Mouse (Mus musculus) lung, embryonic 16.5 days (tissue): ENCODE measurements around the gene Rufy4. TPM values are rescaled to one million over a fixed set of nuclear protein-coding genes. Genes with fewer than 3 reads are reported as not detected.

ENCODE experiments used
- ATAC-seq: fragments of 200-750 bp; cut with Nextera tagmentation; 2 replicates; pipeline ENCODE4 v1.8.0; 2017; ENCODE audit warnings: low read depth, mild to moderate bottlenecking, moderate library complexity
- H3K27ac ChIP-seq: fragments of 300-500 bp; sonication (generic); 2 replicates; pipeline ENCODE4 v1.5.1; 2014; ENCODE audit warnings: mild to moderate bottlenecking, control low read depth, low read length
- H3K27me3 ChIP-seq: fragments of 300-500 bp; sonication (generic); 2 replicates; pipeline ENCODE4 v1.6.1; 2014; ENCODE audit warnings: low read depth, low read length, mixed read lengths; ENCODE audit not compliant: control insufficient read depth, insufficient read depth
- H3K36me3 ChIP-seq: fragments of 300-500 bp; sonication (generic); 2 replicates; pipeline ENCODE4 v1.6.1; 2014; ENCODE audit warnings: low read length; ENCODE audit not compliant: control insufficient read depth, insufficient read depth
- H3K4me1 ChIP-seq: fragments of 300-500 bp; sonication (generic); replicated peaks from 2 replicates; pipeline ENCODE4 v1.6.1; 2014; ENCODE audit warnings: low read length, mixed read lengths; ENCODE audit not compliant: control insufficient read depth, insufficient read depth
- H3K4me2 ChIP-seq: fragments of 300-500 bp; sonication (generic); 2 replicates; pipeline ENCODE4 v1.6.1; 2014; ENCODE audit warnings: low read depth, low read length, control low read depth
- H3K4me3 ChIP-seq: fragments of 300-500 bp; sonication (generic); 2 replicates; pipeline ENCODE4 v1.5.1; 2014; ENCODE audit warnings: mild to moderate bottlenecking, low read length, control low read depth
- H3K9ac ChIP-seq: fragments of 300-500 bp; sonication (generic); 2 replicates; pipeline ENCODE4 v1.6.1; 2014; ENCODE audit warnings: low read length, control low read depth
- H3K9me3 ChIP-seq: fragments of 300-500 bp; sonication (generic); 2 replicates; pipeline ENCODE4 v1.6.1; 2016; ENCODE audit warnings: low read length; ENCODE audit not compliant: control insufficient read depth
- WGBS: fragments of 180-500 bp; shearing (Covaris S2); extraction: QIAGEN DNeasy Blood & Tissue Kit; methylation state at CpG from one replicate; pipeline ENCODE4 v1.1.7; 2014; 5-methylcytosine and 5-hydroxymethylcytosine counted together
- polyA plus RNA-seq: library from polyadenylated mRNA; unstranded; fragments of >200 nt; fragmentation: Nextera tagmentation; extraction: Ambion mirVana; gene quantifications from 2 replicates; pipeline ENCODE4 v1.2.1, GENCODE M21; 2015

Rufy4 gene
- polyA plus RNA-seq, 1 experiment from 2014 or later: 0.64 TPM

DNA sequence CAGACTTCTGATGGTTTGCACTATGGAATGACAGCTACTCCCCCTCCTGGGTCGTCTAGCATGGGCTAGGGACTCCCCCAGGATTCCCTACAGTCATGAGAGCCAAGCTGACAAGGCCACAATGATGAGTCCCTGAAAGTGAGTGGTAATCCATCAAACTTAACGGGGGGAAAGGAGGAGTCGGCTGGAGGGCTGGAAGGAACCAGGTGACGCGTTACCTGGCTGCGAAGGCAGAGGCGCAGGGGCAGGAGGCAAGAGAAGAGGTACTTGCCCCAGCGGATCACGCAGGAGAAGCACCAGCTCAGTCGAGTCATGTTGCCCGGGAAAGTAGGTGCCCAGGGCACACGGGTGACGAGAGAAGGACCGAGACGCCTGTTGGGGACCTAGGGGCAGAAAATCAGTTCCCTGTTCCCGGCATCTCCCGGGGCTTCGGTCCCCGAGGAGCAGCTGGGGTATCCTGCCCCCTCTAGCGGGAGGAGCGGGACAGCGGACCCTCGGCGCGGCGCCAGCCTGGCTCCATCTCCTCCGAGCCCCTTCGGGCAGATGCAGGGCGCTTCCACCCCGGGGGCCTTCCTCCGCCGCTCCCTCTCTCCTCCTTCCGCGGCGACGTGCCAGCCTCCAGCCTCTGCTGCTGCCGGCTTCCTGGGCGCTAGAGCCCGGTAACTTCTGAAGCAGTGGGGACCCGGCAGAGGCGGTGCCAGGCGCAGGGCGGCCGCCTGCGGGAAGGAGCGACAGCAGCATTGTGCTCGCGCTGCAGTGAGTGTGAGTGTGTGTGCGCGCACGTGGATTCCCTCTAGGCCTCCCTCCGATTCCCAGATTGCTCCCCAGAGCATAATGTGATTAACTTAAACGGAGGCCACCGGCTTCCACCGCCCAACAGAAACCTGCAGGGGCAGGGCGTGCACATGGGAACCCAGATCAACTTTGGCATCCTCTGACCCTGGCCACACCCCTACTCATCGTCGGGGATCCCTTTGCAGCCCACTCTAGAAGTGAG, 27.0 kb upstream of the Rufy4 start:
- WGBS: under 1% methylated on average over 52 of the region's 58 CpGs
- Histone ChIP-seq H3K36me3 (no peaks in the 10 kb centered on the region), H3K4me2 (peak overlapping the region; percentile 96), H3K9me3 (no peaks in the 10 kb centered on the region), H3K4me3 (peak overlapping the region; percentile 61), H3K4me1 (peaks cover 47% of the 10 kb centered on the region), H3K27me3 (peaks cover 35% of the 10 kb centered on the region), H3K9ac (peak overlapping the region; percentile 64), H3K27ac (peak overlapping the region; percentile 69)
- peak; percentile 39 for ATAC-seq

DNA sequence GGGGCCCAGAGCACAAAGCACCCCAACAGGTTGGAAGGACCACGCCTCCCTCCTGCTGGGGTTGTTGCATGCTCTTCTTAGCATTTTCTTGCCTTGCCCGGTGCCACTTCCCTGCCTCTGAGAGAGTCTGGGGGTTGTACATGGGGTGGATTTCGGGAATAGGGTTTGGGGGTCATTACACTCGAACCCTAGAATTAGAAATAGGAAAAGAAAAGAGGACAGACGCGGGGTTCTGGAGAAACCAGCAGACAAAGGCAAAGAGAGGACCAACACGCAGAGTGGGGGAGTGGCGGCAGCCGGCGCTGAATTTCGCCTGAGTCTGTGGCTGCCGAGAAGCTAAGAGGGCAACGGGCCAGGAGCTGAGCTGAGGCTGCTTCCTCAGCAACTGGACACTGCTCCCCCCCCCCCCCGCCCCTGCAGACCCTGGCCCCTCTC, 26.3 kb upstream of the Rufy4 start:
- H3K36me3 ChIP-seq: no peaks in the 10 kb centered on the region
- H3K27me3 ChIP-seq: peaks cover 35% of the 10 kb centered on the region
- H3K4me1 ChIP-seq: peaks cover 53% of the 10 kb centered on the region
- peak overlapping the region; percentile 64 for H3K9ac ChIP-seq
- peak overlapping the region; percentile 69 for H3K27ac ChIP-seq
- ATAC-seq: peak; percentile 39
- H3K4me3 ChIP-seq: peak overlapping the region; percentile 61
- under 1% methylated on average over 13 of the region's 14 CpGs for WGBS
- H3K4me2 ChIP-seq: peak overlapping the region; percentile 96
- no peaks in the 10 kb centered on the region for H3K9me3 ChIP-seq

DNA sequence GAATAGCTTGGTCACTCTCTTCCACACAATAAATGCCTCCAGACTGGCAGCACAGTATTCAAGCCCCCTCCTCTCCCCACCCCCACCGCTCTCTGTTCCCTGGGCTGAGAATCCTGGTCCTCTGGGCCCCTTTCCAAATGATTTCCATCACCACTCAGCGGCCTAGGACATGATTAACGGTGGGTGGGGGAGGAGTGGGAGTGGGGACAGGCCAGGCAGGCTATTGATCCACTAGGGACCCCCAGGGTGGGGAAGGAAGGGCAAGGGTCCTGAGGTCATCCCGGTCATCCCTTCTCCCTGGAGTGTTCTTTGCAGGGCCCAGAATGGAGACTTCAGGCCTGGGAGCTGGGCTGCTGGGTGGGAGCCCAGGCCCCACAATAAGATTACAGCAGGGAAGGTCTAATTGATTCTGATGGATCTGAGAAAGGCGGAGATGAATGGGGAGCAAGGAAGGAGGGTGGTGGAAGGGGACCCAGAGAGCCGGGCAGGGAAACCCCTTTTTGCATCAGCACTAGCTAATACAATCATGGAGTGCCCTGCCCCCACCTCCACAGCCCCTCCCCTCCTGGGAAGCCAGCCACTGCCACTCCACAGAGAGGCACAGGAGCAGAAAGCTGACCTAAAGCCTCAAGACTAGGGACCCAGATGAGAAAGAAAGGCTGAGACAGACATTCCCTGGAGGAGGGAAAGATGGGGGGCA, 21.5 kb upstream of the Rufy4 start:
- Histone ChIP-seq H3K4me2 (no peak overlapping the region), H3K9ac (no peak overlapping the region), H3K36me3 (no peaks in the 10 kb centered on the region), H3K27ac (peak overlapping the region; percentile 17; the same call in 1 of the 2 replicates), H3K27me3 (peaks cover 9% of the 10 kb centered on the region), H3K4me3 (no peak overlapping the region), H3K9me3 (no peaks in the 10 kb centered on the region), H3K4me1 (peaks cover 30% of the 10 kb centered on the region)
- WGBS: 26% methylated on average over 6 of the region's 6 CpGs
- ATAC-seq: peak; percentile 60; the same call in 1 of the 2 replicates

DNA sequence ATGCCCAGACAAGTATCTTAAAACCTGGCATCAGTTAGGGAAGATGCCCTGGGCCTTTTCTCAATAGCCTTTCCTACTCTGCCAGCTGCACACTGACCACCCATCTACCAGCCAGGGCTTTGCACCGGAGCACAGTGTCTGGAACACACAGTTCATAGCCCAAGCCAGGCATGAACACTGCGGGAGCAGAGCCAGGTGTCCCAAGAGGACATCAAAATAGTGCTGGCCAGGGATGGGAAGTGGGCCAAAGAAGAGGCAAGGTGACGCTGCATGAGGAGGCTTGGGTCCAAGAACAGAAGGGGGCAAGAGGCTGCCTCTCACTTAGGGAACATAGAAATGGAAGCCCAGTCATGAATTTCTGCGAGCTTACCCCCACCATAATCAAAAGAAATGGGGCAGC, 19.7 kb upstream of the Rufy4 start:
- no peak overlapping the region for H3K4me2 ChIP-seq
- no peak overlapping the region for H3K4me3 ChIP-seq
- H3K4me1 ChIP-seq: peaks cover 17% of the 10 kb centered on the region
- no peaks in the 10 kb centered on the region for H3K27me3 ChIP-seq
- no peak overlapping the region for H3K9ac ChIP-seq
- ATAC-seq: no peak
- 66% methylated on average over 4 of the region's 4 CpGs for WGBS
- no peaks in the 10 kb centered on the region for H3K9me3 ChIP-seq
- no peaks in the 10 kb centered on the region for H3K36me3 ChIP-seq
- no peak overlapping the region for H3K27ac ChIP-seq

DNA sequence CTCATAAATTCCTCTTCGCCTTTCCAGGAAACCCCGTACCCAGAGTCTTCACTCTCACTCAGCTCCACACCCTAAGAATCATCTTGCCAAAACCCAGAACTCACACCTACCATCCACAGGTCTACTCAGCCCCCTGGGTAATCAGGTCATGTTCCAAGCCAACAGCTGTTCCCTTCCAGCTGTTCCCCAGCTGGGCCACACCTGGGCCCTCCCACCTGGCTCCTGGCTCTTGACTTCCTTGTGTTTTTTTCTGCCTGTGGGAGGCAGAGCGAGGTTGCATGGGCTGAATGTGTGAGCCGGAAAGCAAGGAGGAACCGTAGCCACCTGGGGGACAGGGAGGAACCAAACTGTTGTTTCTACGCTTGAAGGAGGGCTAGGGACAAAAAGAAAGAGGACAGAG, 19.1 kb upstream of the Rufy4 start:
- 61% methylated on average over 6 of the region's 6 CpGs for WGBS
- H3K27me3 ChIP-seq: no peaks in the 10 kb centered on the region
- peaks cover 21% of the 10 kb centered on the region for H3K4me1 ChIP-seq

DNA sequence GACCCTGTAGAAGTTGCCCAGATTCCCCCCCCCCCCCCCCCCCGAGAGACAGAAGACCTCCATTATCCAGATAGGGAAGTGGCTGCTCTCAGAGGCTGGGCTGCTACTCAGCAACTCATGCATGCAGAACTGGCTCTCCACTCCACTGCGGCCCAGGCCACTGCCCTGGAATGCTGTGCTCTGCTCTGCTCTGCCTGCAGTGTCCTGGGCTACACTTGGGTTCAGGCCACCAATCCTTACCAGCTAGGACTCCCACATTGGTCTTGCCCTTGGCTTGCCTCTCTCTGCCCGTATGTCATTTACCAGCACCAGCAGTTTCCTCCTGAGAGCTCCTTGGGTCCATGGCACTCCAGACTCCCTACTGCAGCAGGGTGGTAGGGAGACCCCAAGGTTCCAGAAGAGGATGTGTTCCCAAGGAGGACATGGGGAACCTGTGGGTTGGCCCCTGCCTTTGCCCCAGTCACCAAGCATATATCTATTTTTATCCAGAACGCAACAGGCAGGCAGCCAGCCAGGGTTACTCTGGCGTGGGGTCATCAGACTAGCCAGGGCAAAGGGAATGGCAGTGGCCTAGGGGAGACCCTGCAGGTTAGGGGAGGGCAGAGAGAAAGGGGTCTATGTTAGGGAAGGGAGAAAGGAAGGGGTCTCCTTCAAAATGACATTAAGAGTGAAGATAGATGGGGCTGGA, 17.3 kb upstream of the Rufy4 start:
- no peaks in the 10 kb centered on the region for H3K9me3 ChIP-seq
- no peak overlapping the region for H3K4me2 ChIP-seq
- H3K27ac ChIP-seq: no peak overlapping the region
- no peak overlapping the region for H3K9ac ChIP-seq
- no peaks in the 10 kb centered on the region for H3K36me3 ChIP-seq
- WGBS: 76% methylated on average over 4 of the region's 5 CpGs
- H3K4me3 ChIP-seq: no peak overlapping the region
- H3K27me3 ChIP-seq: no peaks in the 10 kb centered on the region
- ATAC-seq: no peak
- H3K4me1 ChIP-seq: peaks cover 23% of the 10 kb centered on the region

More for the DNA sequence above, 19.1 kb upstream of the Rufy4 start:
- H3K9me3 ChIP-seq: no peaks in the 10 kb centered on the region
- no peak overlapping the region for H3K27ac ChIP-seq
- no peak overlapping the region for H3K4me2 ChIP-seq
- no peak overlapping the region for H3K9ac ChIP-seq
- H3K36me3 ChIP-seq: no peaks in the 10 kb centered on the region
- H3K4me3 ChIP-seq: no peak overlapping the region
- ATAC-seq: no peak

DNA sequence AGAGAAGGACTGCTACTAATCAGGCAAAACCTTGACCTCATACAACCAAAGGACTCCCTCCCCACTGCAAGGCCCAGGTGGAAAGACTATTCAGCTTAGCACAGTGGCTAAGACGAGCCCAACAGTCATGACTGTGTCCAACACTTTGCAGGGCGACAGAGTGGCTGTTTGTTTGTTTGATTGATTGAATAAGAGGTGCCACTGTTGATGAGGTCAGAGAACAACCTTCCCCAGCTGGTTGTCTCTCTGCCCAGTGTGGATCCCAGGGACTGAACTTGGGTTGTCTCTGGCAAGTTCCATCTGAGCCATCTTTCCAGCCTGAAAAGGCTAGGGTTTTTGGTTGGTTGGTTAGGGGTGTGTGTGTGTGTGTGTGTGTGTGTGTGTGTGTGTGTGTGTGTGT, 15.7 kb upstream of the Rufy4 start:
- Histone ChIP-seq H3K4me1 (peaks cover 11% of the 10 kb centered on the region), H3K9ac (no peak overlapping the region), H3K4me3 (no peak overlapping the region), H3K27me3 (no peaks in the 10 kb centered on the region), H3K4me2 (no peak overlapping the region), H3K27ac (no peak overlapping the region), H3K9me3 (no peaks in the 10 kb centered on the region), H3K36me3 (no peaks in the 10 kb centered on the region)
- no peak for ATAC-seq
- 41% methylated on average over 2 of the region's 2 CpGs for WGBS

DNA sequence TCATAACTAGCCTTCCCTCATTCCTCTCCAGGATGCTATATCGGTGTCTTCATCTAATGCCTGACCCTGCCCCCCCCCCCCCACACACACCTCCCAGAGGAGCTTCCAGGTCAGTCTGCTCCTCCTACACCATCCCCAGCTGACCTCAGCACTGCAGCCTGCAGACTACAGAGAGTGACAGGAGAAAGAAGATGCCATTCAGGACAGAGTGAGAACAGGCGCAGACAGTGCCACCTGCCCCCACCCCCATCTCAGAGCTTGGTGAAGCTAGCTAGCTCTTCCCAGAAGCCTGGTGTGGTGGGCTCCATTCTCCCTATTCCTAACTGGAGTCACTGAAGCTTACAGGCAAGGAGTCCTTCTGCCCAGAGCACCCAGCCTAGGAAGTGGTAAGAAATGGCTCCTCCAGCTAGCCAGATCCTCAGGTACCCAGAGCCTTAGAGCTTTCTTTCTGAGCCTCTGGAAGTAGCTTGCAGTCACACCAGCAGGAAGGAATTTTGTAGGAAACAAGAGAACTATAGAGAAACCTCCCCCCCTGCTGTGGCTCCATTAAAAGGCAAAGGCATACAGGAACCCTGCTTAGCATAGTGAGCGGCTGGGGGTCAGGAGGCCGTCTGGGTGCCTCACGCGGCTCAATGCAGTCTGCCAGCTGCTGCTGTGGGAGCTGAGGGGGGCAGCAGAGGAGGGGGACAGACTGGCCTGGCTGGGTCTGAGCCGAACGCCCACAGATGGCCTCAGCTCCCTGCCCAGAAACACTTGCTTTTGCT, 14.2 kb upstream of the Rufy4 start:
- Histone ChIP-seq H3K4me3 (no peak overlapping the region), H3K4me2 (no peak overlapping the region), H3K9ac (no peak overlapping the region), H3K4me1 (peaks cover 10% of the 10 kb centered on the region), H3K27ac (no peak overlapping the region), H3K9me3 (no peaks in the 10 kb centered on the region), H3K36me3 (no peaks in the 10 kb centered on the region), H3K27me3 (no peaks in the 10 kb centered on the region)
- ATAC-seq: peak; percentile 75
- 24% methylated on average over 8 of the region's 8 CpGs for WGBS
